Mouse (Mus musculus) ES-CJ7 (cell line): Measurements from ENCODE around the gene Ltc4s.
A peak's percentile ranks its signal among the peaks of the same experiment; 100 is the strongest.

ENCODE experiments used
- DNase-seq: peaks from one replicate; pipeline ENCODE4 v3.0.0; 2011; ENCODE audit warnings: low read depth, low spot score

The Ltc4s gene

GRCm38 (mm10) chr11:50224671-50225530 lies 13.5 kb downstream of the Ltc4s start:
- peak; percentile 69 for DNase-seq

- DNase-seq = no peak
Observed at GRCm38 (mm10) chr11:50223783-50224662, 14.4 kb downstream of the Ltc4s start.

GRCm38 (mm10) chr11:50222559-50223276 lies 15.7 kb downstream of the Ltc4s start:
- no peak for DNase-seq

GRCm38 (mm10) chr11:50219833-50220232 lies 18.6 kb downstream of the Ltc4s start:
- peak; percentile 87 for DNase-seq

GRCm38 (mm10) chr11:50217811-50218210 lies 20.6 kb downstream of the Ltc4s start:
- DNase-seq = peak; percentile 63

- DNase-seq = no peak
Observed at GRCm38 (mm10) chr11:50216724-50217366, 21.6 kb downstream of the Ltc4s start.

GRCm38 (mm10) chr11:50215633-50216032 lies 22.8 kb downstream of the Ltc4s start:
- DNase-seq = peak; percentile 47

- DNase-seq = no peak
Observed at GRCm38 (mm10) chr11:50214631-50215030, 23.8 kb downstream of the Ltc4s start.

- no peak for DNase-seq
Observed at GRCm38 (mm10) chr11:50212848-50213758, 25.3 kb downstream of the Ltc4s start.

- DNase-seq = no peak
Observed at GRCm38 (mm10) chr11:50212060-50212739, 26.2 kb downstream of the Ltc4s start.

GRCm38 (mm10) chr11:50211322-50212059 lies 26.9 kb downstream of the Ltc4s start:
- no peak for DNase-seq

- peak; percentile 62 for DNase-seq
Observed at GRCm38 (mm10) chr11:50210505-50211151, 27.8 kb downstream of the Ltc4s start, which contains the start of the genes Sqstm1 and Mgat4b. TSS of gene Sqstm1 (minus strand) at chr11:50210827. TSS of gene Mgat4b (plus strand) at chr11:50210890.

GRCm38 (mm10) chr11:50210101-50210504 lies 28.3 kb downstream of the Ltc4s start:
- DNase-seq = peak; percentile 91

GRCm38 (mm10) chr11:50208039-50208438 lies 30.4 kb downstream of the Ltc4s start:
- no peak for DNase-seq

GRCm38 (mm10) chr11:50207344-50207743 lies 31.1 kb downstream of the Ltc4s start:
- no peak for DNase-seq

GRCm38 (mm10) chr11:50206037-50206436 lies 32.4 kb downstream of the Ltc4s start:
- DNase-seq = no peak

- no peak for DNase-seq
Observed at GRCm38 (mm10) chr11:50205434-50205833, 33.0 kb downstream of the Ltc4s start.

GRCm38 (mm10) chr11:50203302-50203827 lies 35.1 kb downstream of the Ltc4s start:
- no peak for DNase-seq
